Mouse (Mus musculus) CD4-positive, CD25-positive, alpha-beta regulatory T cell, adult 4 months (primary cell): ENCODE measurements around the gene Cers4. TPM values are rescaled to one million over a fixed set of nuclear protein-coding genes. Genes with fewer than 3 reads are reported as not detected.

Experiments
- ATAC-seq: one replicate; pipeline ENCODE4 v1.8.0; 2017
- polyA plus RNA-seq, 2 experiments: library from polyadenylated mRNA; unstranded; fragments of 100-300 nt; shearing (Covaris generic); gene quantifications; one replicate each; pipeline ENCODE4 v1.2.1; 2017

Cers4 gene
- 100 to 1,000 TPM in 1 of 2 experiments, 10 to 100 TPM in 1; 84.6 to 113 TPM for polyA plus RNA-seq

- peak; percentile 96 for ATAC-seq
Measured at GRCm38 (mm10) chr8:4492851-4493685, at the start of gene Cers4. Gene Cers4, plus strand, starts transcription at chr8:4493026.

DNA sequence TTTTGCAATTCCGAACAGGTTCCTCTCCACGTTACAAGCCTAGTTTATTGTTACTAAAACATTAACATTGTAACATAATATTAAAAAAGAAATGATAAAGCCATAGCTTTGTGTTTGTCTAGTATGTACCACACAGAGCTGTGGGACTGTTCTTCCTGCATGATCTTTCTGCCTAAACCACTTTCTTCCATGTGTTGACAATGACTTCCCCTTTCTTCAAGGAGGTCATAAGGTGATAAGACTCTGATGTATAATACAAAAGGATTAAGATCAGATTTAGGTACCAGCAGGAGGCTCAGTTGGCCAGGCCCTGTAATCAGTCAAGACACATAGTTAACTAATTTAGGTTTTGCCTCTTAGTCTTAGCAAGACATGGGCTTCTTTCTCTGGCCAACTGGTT lies 34.7 kb upstream of the Cers4 start:
- ATAC-seq, result no peak

DNA sequence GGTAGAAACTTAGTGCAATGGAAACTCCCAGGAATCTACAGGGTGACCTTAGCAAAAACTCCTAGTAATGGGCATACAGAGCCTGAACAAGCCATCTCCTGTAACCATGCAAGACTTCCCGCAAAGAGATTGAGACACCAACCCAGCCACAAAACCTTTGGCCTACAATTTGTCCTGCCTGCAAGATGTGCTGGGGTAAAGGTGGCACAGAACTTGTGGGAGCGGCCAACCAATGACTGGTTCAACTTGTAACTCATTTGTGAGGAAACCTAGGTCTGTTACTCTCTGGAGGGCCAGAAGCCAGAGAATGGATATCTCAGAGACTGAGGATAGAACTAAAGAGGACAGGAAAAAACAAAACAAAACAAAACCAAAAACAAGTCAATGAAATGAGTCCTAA lies 29.8 kb upstream of the Cers4 start:
- no peak for ATAC-seq

- no peak for ATAC-seq
Measured at GRCm38 (mm10) chr8:4474419-4475187, 18.2 kb upstream of the Cers4 start.

- no peak for ATAC-seq
Measured at GRCm38 (mm10) chr8:4481154-4481553, 11.7 kb upstream of the Cers4 start.

DNA sequence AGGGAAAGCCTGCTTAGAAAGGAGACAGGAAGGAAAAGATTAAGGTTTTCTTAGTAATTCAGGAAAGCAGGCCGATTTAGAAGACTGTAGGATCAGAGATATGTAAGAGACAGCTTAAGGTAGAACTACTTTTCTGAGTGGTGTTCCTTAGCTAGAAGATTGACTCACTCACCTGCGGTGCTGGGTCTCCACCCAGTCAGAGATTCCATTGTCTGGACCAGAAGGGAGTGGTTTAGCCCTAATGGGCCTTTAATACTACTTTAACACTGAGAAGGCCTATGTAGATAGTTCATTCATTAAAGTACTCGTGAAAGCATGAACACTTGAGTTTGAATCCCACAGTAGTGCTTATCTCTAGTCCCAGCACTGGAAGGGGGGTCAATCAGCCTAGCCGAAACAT lies 11.2 kb upstream of the Cers4 start:
- ATAC-seq, result no peak

GRCm38 (mm10) chr8:4482501-4482900 lies 10.3 kb upstream of the Cers4 start:
- no peak for ATAC-seq

- no peak for ATAC-seq
Measured at GRCm38 (mm10) chr8:4483330-4483729, 9.5 kb upstream of the Cers4 start.

- ATAC-seq, result peak; percentile 54
Measured at GRCm38 (mm10) chr8:4493686-4494440, 1.0 kb downstream of the Cers4 start.

DNA sequence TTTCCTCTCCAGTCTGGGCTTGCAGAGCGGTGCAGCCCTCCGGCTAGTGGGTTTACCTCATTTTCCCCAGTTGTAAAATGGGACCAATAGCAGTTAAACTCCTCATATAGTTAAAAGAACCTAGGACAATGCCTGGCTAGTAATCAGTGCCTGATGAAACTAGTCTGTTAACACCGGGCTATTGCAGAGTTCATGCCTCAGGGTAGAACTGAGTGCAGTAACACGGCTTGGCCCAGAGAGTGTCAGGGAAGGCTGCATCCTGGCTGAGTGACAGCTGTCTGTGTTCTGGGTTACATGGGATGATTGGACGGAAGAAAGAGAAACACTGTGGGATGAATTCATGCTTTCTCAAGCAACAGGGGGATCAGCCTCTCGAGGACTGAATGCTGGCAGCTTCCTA lies 3.1 kb downstream of the Cers4 start:
- ATAC-seq, result no peak

DNA sequence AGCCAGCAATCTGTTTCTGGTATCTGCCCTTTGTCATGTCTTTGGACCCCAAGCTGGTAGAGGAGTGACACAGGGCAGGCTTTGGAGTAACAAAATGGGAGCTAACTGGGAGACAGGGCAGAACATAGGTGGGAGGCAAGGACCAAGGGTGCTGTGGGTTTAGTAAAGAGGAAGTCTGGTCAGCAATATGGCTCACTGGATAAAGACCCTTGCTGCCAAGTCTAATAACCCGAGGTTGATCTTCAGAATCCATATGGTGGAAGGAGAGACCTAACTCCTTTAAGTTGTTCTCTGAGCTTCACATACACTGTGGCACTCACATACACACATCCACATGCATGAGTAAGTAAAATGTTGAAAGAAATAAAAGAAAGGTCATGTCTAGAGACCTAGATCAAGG lies 4.8 kb downstream of the Cers4 start:
- ATAC-seq, result no peak

DNA sequence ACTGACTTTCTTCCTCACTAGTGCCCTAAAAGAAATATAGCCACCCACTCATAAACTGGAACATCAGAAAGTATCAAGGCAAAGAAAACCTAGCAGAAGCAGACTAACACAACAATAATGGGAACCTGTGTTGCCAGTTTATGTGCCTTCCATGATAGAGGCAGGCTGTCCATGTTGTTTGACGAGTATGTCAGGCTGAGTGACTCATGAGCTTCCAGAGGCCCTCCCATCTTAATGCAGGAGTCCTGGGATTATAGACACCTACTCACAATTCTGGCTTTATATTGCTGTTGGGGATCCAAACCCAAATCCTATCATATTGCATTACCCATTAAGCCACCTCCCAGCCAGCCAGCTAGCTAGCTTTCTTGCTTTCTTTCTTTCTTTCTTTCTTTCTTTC lies 12.5 kb downstream of the Cers4 start:
- ATAC-seq, result no peak

DNA sequence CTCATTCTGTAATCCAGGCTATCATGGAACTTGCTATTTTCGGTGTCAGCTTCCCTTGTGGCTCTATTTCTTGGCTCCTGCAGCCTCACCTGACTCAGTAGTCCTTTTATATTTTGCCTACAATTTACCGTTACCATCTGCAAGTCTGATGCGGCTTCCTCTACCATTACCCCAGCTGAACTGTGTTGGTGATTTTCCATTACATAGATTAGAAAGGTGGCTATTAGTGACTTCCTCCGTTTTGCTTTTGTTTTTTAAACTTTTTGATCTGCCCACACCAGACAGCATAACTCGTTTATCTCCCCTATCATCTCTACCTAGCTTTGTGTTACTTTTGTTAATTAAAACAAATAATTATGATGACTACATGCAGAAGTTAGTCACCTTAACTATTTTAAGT lies 14.7 kb downstream of the Cers4 start:
- peak; percentile 91 for ATAC-seq

DNA sequence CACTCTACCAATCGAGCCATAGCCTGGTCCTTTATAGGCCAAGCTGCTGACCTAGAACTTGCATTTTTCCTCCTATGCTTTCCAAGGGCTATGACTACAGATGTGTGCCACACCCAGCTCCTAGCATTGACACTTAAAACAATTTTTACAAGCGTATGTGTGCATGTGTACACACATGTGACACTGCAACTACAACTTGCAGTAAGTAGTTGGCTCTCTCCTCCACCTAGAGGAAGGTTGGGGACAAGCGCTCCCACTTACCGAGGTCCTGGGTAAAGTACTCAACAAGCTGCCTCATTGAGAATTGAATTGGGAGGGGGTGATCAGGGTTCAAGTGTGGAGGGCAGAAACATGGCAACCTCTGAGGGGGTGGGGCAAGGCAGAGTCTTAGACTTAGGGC lies 18.0 kb downstream of the Cers4 start:
- no peak for ATAC-seq

GRCm38 (mm10) chr8:4511429-4512115 lies 18.7 kb downstream of the Cers4 start:
- no peak for ATAC-seq

DNA sequence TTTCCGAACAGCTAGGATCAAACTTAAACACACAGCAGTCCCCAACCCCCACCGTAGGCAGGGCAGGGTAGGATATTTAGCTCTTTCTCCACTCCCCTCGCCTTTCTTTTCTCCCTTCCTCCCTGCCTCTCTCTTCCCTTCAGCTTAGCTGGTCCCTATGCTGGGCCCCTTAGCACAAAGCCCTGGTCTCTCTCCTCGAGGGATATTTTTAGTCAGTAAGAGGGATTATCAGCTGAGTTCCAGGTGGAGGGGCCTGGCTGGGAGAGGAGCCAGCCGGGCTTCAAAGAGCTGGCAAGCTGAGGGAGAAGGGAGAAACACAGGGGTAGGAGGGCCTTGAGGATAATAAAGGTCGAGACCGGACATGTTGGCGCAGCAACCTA lies 19.3 kb downstream of the Cers4 start:
- no peak for ATAC-seq

- ATAC-seq, result peak; percentile 88
Measured at GRCm38 (mm10) chr8:4516162-4516561, 23.3 kb downstream of the Cers4 start.

GRCm38 (mm10) chr8:4521472-4521871 lies 28.6 kb downstream of the Cers4 start:
- no peak for ATAC-seq

- no peak for ATAC-seq
Measured at GRCm38 (mm10) chr8:4523525-4523924, 30.7 kb downstream of the Cers4 start.
